Mouse (Mus musculus) gastrocnemius, adult 18-20 months (tissue): Measurements from ENCODE around the gene Gpr61. TPM values are rescaled to one million over a fixed set of nuclear protein-coding genes. Genes with fewer than 3 reads are reported as not detected.

Experiments
- DNase-seq: peaks from one replicate; pipeline ENCODE4 v3.0.0; 2021; ENCODE audit warnings: low spot score
- total RNA-seq, 2 experiments: library from RNA; stranded (reverse); gene quantifications; 2 replicates each; pipeline ENCODE4 v1.2.3; 2021

Gpr61 gene
- total RNA-seq, 2 experiments from 2014 or later, result not detected

- no peak for DNase-seq
Measured at GRCm38 (mm10) chr3:108178756-108179715, 24.4 kb upstream of the Gpr61 start.

DNA sequence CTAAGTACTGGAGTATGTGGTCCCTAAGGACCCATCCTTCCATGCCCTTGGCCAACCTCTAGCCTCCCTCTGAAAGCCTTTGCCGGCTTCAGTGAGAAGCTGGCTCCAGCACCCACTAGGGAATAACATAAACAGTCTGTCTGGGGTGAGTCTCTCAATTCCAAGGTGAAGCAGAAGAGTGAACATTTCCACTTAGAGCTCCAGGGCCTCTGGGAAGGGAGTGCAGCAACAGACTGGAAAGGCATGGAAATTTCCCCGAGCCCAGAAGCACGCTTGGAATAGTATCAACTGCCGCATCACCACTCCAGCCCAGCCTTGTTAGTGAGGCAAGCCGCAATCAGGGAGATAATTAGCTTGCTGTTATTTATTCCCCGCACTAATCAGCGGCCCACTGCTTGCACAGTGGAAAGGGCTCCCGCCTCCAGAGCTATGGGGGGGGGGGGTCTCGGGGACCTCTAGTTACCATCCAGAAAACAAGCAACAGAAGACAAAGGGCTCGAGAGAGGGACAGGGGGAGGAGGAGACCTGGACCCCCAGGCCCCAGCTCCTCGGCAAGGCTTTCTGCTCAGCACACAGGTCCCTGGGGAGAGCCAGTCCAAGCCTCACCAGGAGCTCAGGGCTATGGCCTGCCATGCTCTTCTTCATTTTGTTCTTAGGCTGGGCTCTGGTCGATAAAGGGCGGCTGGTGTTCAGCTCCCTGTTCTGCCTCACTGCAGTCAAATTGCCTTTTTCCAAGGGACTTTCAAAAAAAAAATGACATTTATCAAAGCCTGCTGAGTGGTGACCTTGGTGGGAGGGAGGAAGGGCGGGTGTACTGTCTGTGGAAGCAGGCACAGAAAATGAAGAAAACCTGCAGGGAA, 20.2 kb upstream of the Gpr61 start:
- peak; percentile 56 for DNase-seq

GRCm38 (mm10) chr3:108169199-108169598, 14.5 kb upstream of the Gpr61 start:
- no peak for DNase-seq

DNA sequence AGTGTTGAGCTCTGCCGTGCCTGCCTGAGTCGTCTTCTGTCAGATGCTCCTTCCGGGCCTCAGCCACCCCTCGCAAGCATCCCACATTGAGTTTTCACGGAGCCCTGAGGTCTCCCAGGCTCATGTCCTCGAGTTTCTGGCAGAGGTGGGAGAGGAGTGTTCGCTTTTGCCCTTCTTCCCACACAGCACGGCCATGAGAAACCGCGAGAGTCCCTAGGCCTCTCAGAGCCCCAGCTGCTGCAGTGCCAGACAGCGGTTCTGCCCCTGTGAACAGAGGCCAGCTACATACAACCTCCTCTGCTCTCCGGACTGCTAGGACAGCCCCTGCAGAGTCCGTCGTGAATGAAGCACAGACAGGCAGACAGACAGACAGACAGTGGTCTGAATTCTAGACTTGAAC, 12.8 kb upstream of the Gpr61 start:
- no peak for DNase-seq

DNA sequence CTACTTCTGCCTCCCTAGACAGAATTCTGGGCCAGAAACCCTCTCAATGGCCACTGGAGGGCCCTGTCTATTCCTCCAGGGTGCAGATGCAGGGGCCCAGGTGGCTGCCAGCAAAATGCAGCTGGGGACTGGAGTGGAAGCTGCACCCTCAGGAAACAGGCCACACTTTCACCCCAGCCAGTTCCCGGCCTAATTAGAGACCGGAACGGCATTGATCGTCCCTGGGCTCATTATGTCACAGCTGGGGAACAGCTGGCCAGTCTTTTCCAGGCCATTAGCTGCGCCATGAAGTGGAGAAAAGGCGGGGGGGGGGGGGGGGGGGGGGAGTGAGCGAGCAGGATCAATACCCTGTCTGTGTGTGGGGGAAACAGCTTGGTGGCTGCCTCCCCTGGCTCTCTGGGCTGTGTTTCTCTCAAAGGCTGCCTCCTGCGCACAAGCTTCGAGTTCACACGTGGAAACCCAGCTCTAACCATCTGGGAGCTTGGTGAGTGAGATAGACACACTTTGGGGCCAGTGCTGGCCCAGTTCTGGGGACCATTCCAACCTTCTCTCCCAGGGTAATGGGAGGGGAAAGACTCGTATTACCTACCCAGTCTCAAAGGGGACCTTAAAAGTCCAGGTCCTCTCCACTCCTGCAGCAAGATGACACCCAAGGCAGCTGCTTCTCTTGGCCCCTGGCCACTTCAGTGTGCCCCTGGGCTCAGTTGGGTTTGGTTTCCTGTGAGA, 12.0 kb upstream of the Gpr61 start:
- peak; percentile 85 for DNase-seq

- peak; percentile 39 for DNase-seq
Measured at GRCm38 (mm10) chr3:108165532-108166315, 11.0 kb upstream of the Gpr61 start.

- DNase-seq, result peak; percentile 90
Measured at GRCm38 (mm10) chr3:108164807-108165206, 10.1 kb upstream of the Gpr61 start.

DNA sequence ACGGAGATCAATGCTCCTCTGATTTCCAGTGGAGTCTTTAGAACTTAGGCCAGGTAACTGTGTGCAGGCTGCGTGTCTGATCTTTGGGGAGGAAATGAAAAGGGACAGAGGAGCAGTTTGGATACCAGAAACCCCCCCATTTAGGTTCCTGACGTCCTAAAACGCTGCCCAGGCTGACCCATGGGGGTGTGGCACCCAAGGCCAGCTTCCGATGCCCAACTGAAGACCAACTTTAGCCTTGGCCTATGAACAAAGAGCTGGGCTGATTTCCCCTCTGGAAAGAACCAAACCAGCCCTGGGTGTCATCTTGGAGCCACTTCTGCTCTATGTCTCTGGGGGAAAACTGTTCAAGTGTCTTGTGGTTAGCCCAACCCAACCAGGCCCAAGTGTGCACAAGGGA, 9.4 kb upstream of the Gpr61 start:
- DNase-seq, result no peak

GRCm38 (mm10) chr3:108158383-108159037, 3.8 kb upstream of the Gpr61 start:
- peak; percentile 55 for DNase-seq

DNA sequence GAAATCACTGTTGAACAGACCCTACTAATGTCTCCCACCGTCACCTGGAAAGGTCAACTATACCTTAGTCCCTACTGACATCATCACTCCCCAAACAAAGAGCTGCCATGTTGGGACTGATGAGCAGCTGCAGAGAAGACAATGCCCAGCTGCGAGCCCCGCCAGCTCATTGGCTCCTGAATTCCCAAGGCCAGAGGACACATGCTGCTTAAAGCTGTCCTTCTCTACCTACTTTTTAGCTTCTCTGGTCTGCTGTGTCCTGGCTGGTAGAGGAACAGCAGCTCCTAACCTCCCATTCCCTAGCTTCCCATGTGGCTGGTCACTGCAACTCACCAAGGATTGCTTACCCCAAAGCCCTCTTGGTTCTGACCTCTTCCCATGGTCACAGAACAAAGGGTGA, 2.4 kb downstream of the Gpr61 start:
- DNase-seq, result no peak

DNA sequence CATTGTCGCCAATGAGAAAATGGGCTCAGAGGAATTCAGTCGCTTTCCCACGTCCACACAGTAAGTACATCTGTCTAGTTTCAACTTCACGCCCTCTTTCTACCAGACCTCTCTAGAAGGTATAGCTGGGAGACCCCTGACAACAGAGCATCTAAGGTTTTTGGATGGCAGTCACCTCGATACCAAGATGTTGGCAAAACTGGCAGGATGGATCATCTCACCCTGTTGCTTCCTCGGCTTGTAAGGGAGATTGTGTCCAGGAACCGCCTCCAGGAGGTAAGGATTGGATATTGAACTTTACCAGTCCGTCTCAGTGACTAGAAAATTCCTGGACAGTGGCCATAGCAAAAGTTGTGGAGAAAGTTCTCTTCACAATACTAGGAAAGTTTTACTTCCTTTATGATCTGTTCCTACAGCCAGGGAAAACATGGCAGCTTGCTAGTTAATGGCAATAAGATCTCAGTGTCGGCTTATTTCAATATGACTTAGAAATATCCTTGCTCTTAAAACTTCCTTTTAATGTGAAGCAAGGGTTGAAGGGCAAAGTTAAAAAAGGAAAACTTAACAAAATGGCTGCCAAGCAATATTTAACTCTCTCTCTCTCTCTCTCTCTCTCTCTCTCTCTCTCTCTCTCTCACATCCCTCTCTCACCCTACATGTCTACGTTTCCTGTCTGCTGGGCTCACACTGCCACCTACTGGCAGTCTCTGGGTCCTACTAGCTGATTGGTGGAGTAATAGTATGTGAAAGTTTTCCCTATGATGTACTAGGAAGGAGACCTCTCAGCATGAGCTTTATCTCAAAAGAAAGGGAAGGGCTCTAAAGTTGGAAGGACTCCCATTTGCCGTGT, 7.1 kb downstream of the Gpr61 start:
- DNase-seq, result peak; percentile 89

GRCm38 (mm10) chr3:108146671-108147070, 8.0 kb downstream of the Gpr61 start:
- DNase-seq, result no peak

GRCm38 (mm10) chr3:108145534-108146445, 8.9 kb downstream of the Gpr61 start, which contains the start of gene Gnai3:
TSS of gene Gnai3 (minus strand) at chr3:108146146.
- DNase-seq, result peak; percentile 89

- DNase-seq, result no peak
Measured at GRCm38 (mm10) chr3:108140786-108141185, 13.9 kb downstream of the Gpr61 start.

- no peak for DNase-seq
Measured at GRCm38 (mm10) chr3:108139113-108139512, 15.6 kb downstream of the Gpr61 start.

- no peak for DNase-seq
Measured at GRCm38 (mm10) chr3:108134701-108135100, 20.0 kb downstream of the Gpr61 start.

DNA sequence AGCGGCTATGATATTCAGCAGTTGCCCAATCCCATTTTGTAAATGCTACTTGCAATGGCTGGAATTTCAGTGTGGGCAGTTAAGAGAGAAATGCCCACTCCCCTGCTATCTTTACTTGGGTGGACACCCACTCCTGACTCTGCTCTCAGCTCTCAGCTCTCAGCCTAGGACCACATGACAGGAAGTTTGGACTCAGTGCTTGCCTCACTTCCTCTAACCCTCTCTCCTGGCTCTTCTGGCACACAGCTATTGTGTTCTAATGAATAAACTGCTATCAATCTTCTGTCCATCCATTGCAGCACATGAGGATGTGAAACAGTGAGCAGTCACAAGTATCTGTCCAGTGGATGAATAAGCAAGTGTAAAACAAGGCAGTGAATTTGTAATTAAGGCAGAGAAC, 22.2 kb downstream of the Gpr61 start:
- DNase-seq, result no peak

- DNase-seq, result peak; percentile 18
Measured at GRCm38 (mm10) chr3:108131821-108132220, 22.9 kb downstream of the Gpr61 start.
